Mouse (Mus musculus): ENCODE measurements around the gene Abcb10.

- no peak for TF ChIP-seq CTCF (IDR thresholded peaks at IDR 0.05; ENCODE audit: borderline replicate concordance, insufficient read depth, low read depth, low read length)
- no peak for TF ChIP-seq POLR2A (IDR thresholded peaks at IDR 0.05; ENCODE audit: borderline replicate concordance, insufficient read depth, low read length)
Observed at GRCm38 (mm10) chr8:123960056-123960455, 22.9 kb downstream of the Abcb10 start.

Measured in cerebellum, adult 2 months (tissue).